ENCODE assay signal across 17 mouse cellular contexts in genomic region chr10:96035951-96036350, GRCm38 (mm10).
DNase-seq lines count a peak whose midpoint lies in the region; ATAC-seq and TF ChIP-seq lines count a peak whose summit lies in the region.
"Had no signal": no experiment of that assay in that cellular context is flagged by ENCODE, and none has a peak within 500 bp of the region (broad histone marks: within the 10 kb centered on the region; RNA-seq: fewer than 3 reads in every experiment).

No protein-coding gene starts in this region.

- no peak for ATAC-seq in hindbrain, postnatal 0 days
- ATAC-seq: forebrain, embryonic 16.5 days; hindbrain, embryonic 16.5 days had no signal

- H3K27me3 ChIP-seq in hindbrain, postnatal 0 days (ENCODE audit: insufficient read depth, low read length), result no peaks in the 10 kb centered on the region
- H3K27me3 ChIP-seq in hindbrain, embryonic 10.5 days (ENCODE audit: insufficient read depth, poor library complexity, severe bottlenecking), result no peaks in the 10 kb centered on the region
- H3K27me3 ChIP-seq: heart, embryonic 13.5 days; hindbrain, embryonic 12.5 days had no signal

- no peaks in the 10 kb centered on the region for H3K4me1 ChIP-seq in hindbrain, postnatal 0 days (ENCODE audit: insufficient read depth, low read length)
- H3K4me1 ChIP-seq in hindbrain, embryonic 10.5 days (replicated peaks), result no peaks in the 10 kb centered on the region
- H3K4me1 ChIP-seq: embryonic facial prominence, embryonic 10.5 days; hindbrain, embryonic 12.5 days had no signal

- TF ChIP-seq CTCF in hindbrain, postnatal 0 days (IDR thresholded peaks at IDR 0.05; ENCODE audit: low read depth), result no peak

- H3K9me3 ChIP-seq in hindbrain, postnatal 0 days (ENCODE audit: low read length), result no peaks in the 10 kb centered on the region
- H3K9me3 ChIP-seq in hindbrain, embryonic 10.5 days, result no peaks in the 10 kb centered on the region
- H3K9me3 ChIP-seq: embryonic facial prominence, embryonic 10.5 days; heart, embryonic 13.5 days; hindbrain, embryonic 12.5 days had no signal

- no peak overlapping the region for H3K4me3 ChIP-seq in hindbrain, postnatal 0 days (ENCODE audit: low read length)
- no peak overlapping the region for H3K4me3 ChIP-seq in hindbrain, embryonic 10.5 days
- H3K4me3 ChIP-seq: embryonic facial prominence, embryonic 10.5 days; heart, embryonic 13.5 days; hindbrain, embryonic 12.5 days had no signal

- no peak overlapping the region for H3K27ac ChIP-seq in hindbrain, postnatal 0 days
- H3K27ac ChIP-seq in hindbrain, embryonic 10.5 days, result no peak overlapping the region
- H3K27ac ChIP-seq: embryonic facial prominence, embryonic 10.5 days; heart, embryonic 13.5 days; hindbrain, embryonic 12.5 days had no signal

- H3K36me3 ChIP-seq in hindbrain, postnatal 0 days (ENCODE audit: insufficient read depth, low read length), result peaks cover 24% of the 10 kb centered on the region; the same call in 1 of the 2 replicates
- peaks cover 21% of the 10 kb centered on the region for H3K36me3 ChIP-seq in hindbrain, embryonic 10.5 days

- no peak overlapping the region for H3K9ac ChIP-seq in hindbrain, postnatal 0 days (replicated peaks; ENCODE audit: low read length)
- H3K9ac ChIP-seq: heart, embryonic 13.5 days; hindbrain, embryonic 12.5 days had no signal

- DNase-seq in cerebellum, postnatal 25 days, result peak; percentile 18 to 56
- no peak for DNase-seq in cerebellum, adult 9-11 months
- peak; percentile 47 for DNase-seq in hindbrain, postnatal 0 days (ENCODE audit: low spot score)
- no peak for DNase-seq in hindbrain, embryonic 10.5 days (ENCODE audit: low spot score)
- DNase-seq in brain, adult 2 months (ENCODE audit: low read depth, low spot score), result peak; percentile 63
- DNase-seq in thymus, postnatal 25 days, result no peak
- DNase-seq: adrenal gland, postnatal 14 days; cerebellum, adult 11-12 months; gastrocnemius, postnatal 14 days; heart, postnatal 36 days; kidney, adult 11 months; kidney, adult 9 months had no signal

- H3K4me2 ChIP-seq in hindbrain, postnatal 0 days (ENCODE audit: low read depth, low read length), result no peak overlapping the region
- H3K4me2 ChIP-seq: heart, embryonic 13.5 days; hindbrain, embryonic 12.5 days had no signal

Comparison
In these comparisons a context has a peak if more than half of its experiments do, and no peak if none do; other contexts are left out.
1. DNase-seq: peak in cerebellum, postnatal 25 days (2 of 2), hindbrain, postnatal 0 days (single experiment) and brain, adult 2 months (single experiment); none in cerebellum, adult 9-11 months (single experiment), hindbrain, embryonic 10.5 days (single experiment) and thymus, postnatal 25 days (single experiment).